In the genomic region with DNA sequence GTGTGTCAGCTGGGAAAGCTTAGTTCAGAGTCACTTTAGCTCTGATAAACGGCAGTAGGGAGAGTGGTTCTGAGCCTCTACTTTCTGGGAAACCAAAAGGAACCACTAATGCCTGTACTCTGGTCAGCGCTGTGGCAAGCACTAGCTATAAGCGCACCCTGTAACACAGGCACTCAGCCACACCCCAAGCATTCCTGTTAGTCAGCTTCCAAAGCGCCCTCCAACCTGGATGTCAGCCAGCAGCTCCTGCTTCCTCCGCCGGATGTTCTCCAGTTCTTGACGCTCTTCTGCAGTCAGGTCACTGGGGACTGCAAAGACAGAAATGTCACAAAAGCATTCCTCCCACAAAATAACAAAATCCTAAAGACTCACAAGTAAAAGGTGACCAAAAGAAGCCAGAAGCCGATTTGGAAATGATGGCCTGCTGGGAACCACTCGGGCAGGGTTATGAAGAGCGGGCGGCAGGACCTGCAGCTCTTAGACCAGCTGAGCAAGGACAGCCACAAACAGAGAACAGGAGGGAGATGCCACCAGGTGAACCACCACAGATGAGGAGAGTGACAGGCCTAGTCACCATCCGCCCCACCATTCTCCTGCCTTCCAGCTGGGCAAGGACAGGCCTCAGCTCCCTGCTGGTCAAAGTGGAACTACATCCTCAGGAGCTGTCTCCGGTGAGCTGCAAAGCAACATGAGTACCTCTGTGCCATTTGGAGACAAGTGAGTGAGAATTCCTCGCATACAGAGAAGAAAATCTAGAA, we compare ENCODE assay signal across 7 mouse cellular contexts. TPM values are rescaled to one million over a fixed set of nuclear protein-coding genes. Genes with fewer than 3 reads are reported as not detected.
DNase-seq lines count a peak whose midpoint lies in the region; ATAC-seq and TF ChIP-seq lines count a peak whose summit lies in the region.

No protein-coding gene starts in this region.

- H3K27ac ChIP-seq in heart, postnatal 0 days (ENCODE audit: low read depth) = peak overlapping the region; percentile 72
- H3K27ac ChIP-seq in limb, embryonic 15.5 days = peak overlapping the region; percentile 51

- no peaks in the 10 kb centered on the region for H3K27me3 ChIP-seq in heart, postnatal 0 days (ENCODE audit: control insufficient read depth, insufficient read depth, low read length)
- no peaks in the 10 kb centered on the region for H3K27me3 ChIP-seq in limb, embryonic 15.5 days

- H3K4me1 ChIP-seq in heart, postnatal 0 days (ENCODE audit: control insufficient read depth, insufficient read depth) = peaks cover 57% of the 10 kb centered on the region
- peaks cover 43% of the 10 kb centered on the region for H3K4me1 ChIP-seq in limb, embryonic 15.5 days

- H3K9me3 ChIP-seq in heart, postnatal 0 days (replicated peaks; ENCODE audit: control insufficient read depth, low read length) = no peaks in the 10 kb centered on the region
- no peaks in the 10 kb centered on the region for H3K9me3 ChIP-seq in limb, embryonic 15.5 days

- peak; percentile 52 for DNase-seq in urinary bladder, adult 2 months (ENCODE audit: low spot score)
- no peak for DNase-seq in urinary bladder, postnatal 10 days (ENCODE audit: low spot score)
- DNase-seq in cerebellum, adult 9-11 months = peak; percentile 78
- peak; percentile 88 for DNase-seq in heart, postnatal 0 days (ENCODE audit: low spot score)
- DNase-seq in thymus, postnatal 14 days = no peak
- no peak for DNase-seq in embryo, embryonic 10.5 days (ENCODE audit: low spot score)

- H3K9ac ChIP-seq in heart, postnatal 0 days (replicated peaks; ENCODE audit: low read depth, low read length) = no peak overlapping the region
- H3K9ac ChIP-seq in limb, embryonic 15.5 days = no peak overlapping the region

- TF ChIP-seq CTCF in heart, postnatal 0 days (IDR thresholded peaks at IDR 0.05; ENCODE audit: low read depth) = peak; percentile 22; the same call in 1 of the 2 replicates

- H3K36me3 ChIP-seq in heart, postnatal 0 days (replicated peaks; ENCODE audit: control insufficient read depth, insufficient read depth, low read length) = peaks cover 34% of the 10 kb centered on the region
- H3K36me3 ChIP-seq in limb, embryonic 15.5 days = peaks cover 17% of the 10 kb centered on the region

- H3K4me2 ChIP-seq in heart, postnatal 0 days (ENCODE audit: low read depth, low read length) = peak overlapping the region; percentile 26
- no peak overlapping the region for H3K4me2 ChIP-seq in limb, embryonic 15.5 days

- TF ChIP-seq EP300 in heart, postnatal 0 days (IDR thresholded peaks at IDR 0.05; ENCODE audit: low read depth) = peak; percentile 65

- no peak overlapping the region for H3K4me3 ChIP-seq in heart, postnatal 0 days (ENCODE audit: low read depth, low read length)
- H3K4me3 ChIP-seq in limb, embryonic 15.5 days = no peak overlapping the region

- 25% methylated on average over 14 of the region's 14 CpGs for WGBS in heart, postnatal 0 days
- 52% methylated on average over 14 of the region's 14 CpGs for WGBS in limb, embryonic 15.5 days

- peak; percentile 76 for ATAC-seq in heart, postnatal 0 days (ENCODE audit: insufficient read depth, low read depth)
- 0 out of 2 replicates have a peak, but pooled peaks have one; percentile 40 for ATAC-seq in limb, embryonic 15.5 days (ENCODE audit: insufficient number of reproducible peaks, low FRiP score, low TSS enrichment, low read depth)

RNA-seq across cellular contexts. Expression of a gene that starts 54.8 kb away (rescaled TPM):
- polyA plus RNA-seq in urinary bladder, adult 2 months (2012; rRNA removed) = 21.0 and 23.2 TPM in 2 replicates
- total RNA-seq in heart, postnatal 0 days (2014; rRNA removed; ENCODE audit: low replicate concordance) = 49.8 and 50.1 TPM in 2 replicates
- polyA plus RNA-seq in heart, postnatal 0 days (2015; fragmentation: Nextera tagmentation; extraction: Ambion mirVana) = 21.4 TPM in 2 replicates
- polyA plus RNA-seq in limb, embryonic 15.5 days (2015; fragmentation: Nextera tagmentation; extraction: Ambion mirVana) = 16.1 and 16.2 TPM in 2 replicates

Comparison
In these comparisons a context has a peak if more than half of its experiments do, and no peak if none do; other contexts are left out.
1. DNase-seq: peak in urinary bladder, adult 2 months (single experiment), cerebellum, adult 9-11 months (single experiment) and heart, postnatal 0 days (single experiment); none in urinary bladder, postnatal 10 days (single experiment), thymus, postnatal 14 days (single experiment) and embryo, embryonic 10.5 days (single experiment).